Mouse (Mus musculus) olfactory bulb, adult 2 months (tissue): ENCODE measurements around the gene Btg4.

Experiments
- CTCF ChIP-seq: fragments of 200-500 bp; IDR thresholded peaks from 2 replicates; pipeline ENCODE4 v1.5.1; 2012; ENCODE audit warnings: low read depth, mild to moderate bottlenecking, low read length, moderate library complexity; ENCODE audit not compliant: insufficient read depth
- POLR2A ChIP-seq: fragments of 200-500 bp; IDR thresholded peaks from 2 replicates; pipeline ENCODE4 v1.6.1; 2012; ENCODE audit warnings: mild to moderate bottlenecking, low read depth, low read length, moderate library complexity; ENCODE audit not compliant: insufficient read depth

DNA sequence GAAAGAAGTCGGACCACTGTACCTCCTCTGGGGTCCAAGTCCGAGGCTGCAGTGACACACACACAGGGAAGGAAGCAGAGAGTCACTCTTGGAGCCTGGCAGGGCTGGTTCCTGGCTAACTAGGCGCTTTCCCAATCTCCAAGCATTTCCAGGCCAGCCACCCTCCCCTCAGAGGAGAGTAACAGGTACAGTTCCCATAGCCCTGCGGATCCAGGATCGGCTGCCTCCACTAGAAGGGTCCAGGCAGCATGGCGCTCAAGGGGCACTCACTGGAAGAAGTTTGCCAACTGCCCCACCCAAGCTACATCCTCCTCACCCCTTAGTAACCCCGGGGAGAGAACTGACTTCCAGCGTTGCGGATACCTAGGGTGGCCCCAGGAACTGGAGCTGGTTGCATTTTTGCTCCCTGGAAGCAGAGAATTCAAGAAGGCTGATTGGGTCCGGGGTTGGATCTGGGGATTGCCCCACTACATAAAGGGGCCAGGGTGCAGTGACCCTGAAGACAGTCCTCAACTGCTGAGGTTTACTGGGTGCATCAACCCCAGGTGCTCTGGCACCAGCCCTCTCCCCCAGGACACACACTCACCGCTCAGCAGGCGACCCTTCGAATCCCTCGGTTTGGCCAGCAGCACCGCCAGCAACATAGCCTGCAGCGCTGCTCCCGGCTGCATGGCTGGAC is 15.7 kb downstream of the Btg4 start:
- TF ChIP-seq POLR2A (no peak), CTCF (no peak)
